Mouse (Mus musculus) thymus, postnatal 25 days (tissue): ENCODE results near the gene Plxnc1.

ENCODE experiments used
- DNase-seq: peaks from one replicate; pipeline ENCODE4 v3.0.0; 2022

Gene Plxnc1

GRCm38 (mm10) chr10:94811907-94812851 is 132.5 kb downstream of the Plxnc1 start:
- DNase-seq = no peak

GRCm38 (mm10) chr10:94809946-94810472 is 134.6 kb downstream of the Plxnc1 start:
- DNase-seq = no peak

DNA sequence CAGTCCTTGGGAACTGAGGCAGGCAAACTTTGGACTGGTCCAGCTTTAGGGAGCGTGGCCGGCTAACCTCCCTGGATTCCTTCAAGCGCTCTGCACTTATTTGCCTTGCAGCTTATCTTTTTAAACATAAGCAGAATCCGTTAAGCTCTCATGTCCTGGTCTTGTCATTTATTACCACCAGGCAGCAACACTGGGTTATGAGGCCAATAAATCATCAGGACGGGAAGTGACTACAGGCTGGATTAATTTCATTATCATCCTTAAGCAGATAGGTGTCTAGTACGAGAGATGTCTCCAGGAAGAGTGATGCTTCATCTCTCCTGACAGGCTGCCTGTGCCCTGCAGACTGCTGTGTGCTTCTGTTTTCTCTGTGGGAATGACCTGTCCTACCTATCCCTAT is 136.4 kb downstream of the Plxnc1 start:
- DNase-seq = no peak

GRCm38 (mm10) chr10:94807323-94807722 is 137.3 kb downstream of the Plxnc1 start:
- DNase-seq = no peak

- no peak for DNase-seq
Measured at GRCm38 (mm10) chr10:94804909-94805220, 139.8 kb downstream of the Plxnc1 start.

GRCm38 (mm10) chr10:94804029-94804908 is 140.4 kb downstream of the Plxnc1 start:
- no peak for DNase-seq

DNA sequence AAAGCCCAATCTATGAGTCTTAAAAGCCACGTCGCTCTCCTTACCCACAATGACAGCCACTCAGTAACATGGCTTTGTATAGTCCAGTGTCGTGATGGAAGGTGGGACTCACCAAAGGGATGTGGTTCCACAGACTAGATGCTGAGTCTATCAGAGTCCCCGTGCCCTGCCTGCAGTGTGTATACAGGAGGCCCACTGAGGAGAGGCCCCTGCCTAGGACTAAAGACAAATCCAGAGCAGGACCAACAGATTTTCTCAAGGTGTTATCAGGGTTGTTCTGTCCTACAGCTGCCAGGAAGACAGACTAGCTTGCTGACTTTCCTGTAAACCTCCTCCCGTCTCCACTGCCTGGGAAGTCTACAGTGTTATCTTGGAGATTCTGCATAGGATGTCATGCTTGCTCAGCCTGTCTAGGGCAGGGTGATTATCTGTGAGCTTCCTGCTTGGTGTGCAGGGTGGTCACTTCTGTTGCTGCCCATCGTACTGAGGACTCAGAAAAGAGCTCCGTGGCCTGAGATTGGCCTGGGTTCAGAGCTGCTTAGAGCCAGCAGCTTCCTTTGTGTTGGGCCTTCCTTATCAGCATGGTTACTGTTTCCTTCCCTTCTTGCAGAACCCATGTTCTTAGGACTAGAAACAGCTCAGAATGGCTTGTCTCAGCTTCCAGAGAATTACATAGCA is 143.8 kb downstream of the Plxnc1 start:
- DNase-seq = no peak

GRCm38 (mm10) chr10:94799485-94800239 is 145.0 kb downstream of the Plxnc1 start:
- DNase-seq = no peak

GRCm38 (mm10) chr10:94798128-94798527 is 146.5 kb downstream of the Plxnc1 start:
- no peak for DNase-seq

DNA sequence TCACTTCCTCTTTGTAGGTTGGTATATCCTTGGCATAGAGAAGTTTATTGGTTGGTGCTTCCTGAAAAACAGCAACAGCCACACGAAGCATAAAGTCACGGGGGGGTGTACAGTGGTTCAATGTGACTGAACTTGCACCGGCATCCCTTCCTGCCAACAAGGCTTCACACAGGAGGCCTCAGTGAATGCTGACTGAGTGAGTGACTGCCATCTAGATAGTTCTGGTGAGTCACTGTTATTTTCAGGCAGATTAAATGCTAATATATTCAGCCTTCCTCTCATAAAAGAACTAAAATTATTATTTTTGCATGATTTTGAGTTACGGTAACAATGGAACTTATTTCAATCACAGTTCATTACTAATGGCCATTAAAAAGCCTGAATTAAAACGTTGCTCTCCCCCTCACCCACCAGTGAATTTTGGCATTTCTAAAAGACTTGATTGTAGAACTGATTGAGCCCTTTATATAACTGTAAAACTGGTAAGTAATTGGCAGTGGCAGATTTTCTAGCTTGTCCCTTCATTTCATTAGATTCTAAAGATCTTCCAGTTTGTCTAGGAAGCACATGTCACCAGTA is 149.9 kb downstream of the Plxnc1 start:
- DNase-seq = no peak

DNA sequence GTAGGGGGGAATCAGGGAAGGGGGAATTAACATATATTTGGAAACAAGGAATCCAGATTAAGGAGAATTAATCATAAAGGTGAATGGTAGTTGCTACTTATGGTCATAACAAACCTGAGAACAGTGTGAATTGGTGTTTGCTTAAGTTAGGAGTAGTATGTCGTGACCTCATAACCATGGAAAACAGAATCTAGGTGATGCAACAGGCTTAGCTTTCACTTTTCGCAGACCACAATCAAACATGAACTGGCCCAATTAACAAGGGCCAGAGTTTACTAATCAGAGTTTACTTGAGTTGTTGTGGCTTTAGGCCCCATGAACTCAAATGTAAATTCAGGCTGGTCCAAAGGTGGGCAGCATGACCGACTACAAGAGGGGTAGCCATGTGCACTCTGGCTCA is 150.7 kb downstream of the Plxnc1 start:
- DNase-seq = no peak

DNA sequence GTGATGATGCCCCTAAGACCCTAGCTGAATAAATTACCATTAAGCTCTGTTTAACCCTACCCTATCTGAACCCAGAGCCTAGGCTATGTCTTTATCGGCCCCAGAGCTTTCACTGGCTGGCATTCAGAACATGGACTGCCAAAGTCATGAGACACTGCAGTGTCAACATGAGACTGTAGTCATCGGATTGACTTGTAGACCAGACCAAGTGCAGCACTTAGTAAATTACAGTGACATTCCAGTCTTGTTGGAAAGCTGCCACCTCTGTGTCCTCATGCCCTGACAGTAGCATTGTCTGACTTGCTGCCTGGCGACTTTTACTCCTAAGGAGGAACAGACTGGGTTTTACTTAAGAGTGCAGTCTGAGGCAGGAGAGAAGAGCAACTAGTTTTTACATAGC is 155.4 kb downstream of the Plxnc1 start:
- no peak for DNase-seq

GRCm38 (mm10) chr10:94780618-94781262 is 163.9 kb downstream of the Plxnc1 start:
- DNase-seq = no peak

GRCm38 (mm10) chr10:94779319-94779718 is 165.3 kb downstream of the Plxnc1 start:
- DNase-seq = no peak

GRCm38 (mm10) chr10:94777576-94777975 is 167.1 kb downstream of the Plxnc1 start:
- no peak for DNase-seq

- no peak for DNase-seq
Measured at GRCm38 (mm10) chr10:94771496-94771895, 173.1 kb downstream of the Plxnc1 start.

DNA sequence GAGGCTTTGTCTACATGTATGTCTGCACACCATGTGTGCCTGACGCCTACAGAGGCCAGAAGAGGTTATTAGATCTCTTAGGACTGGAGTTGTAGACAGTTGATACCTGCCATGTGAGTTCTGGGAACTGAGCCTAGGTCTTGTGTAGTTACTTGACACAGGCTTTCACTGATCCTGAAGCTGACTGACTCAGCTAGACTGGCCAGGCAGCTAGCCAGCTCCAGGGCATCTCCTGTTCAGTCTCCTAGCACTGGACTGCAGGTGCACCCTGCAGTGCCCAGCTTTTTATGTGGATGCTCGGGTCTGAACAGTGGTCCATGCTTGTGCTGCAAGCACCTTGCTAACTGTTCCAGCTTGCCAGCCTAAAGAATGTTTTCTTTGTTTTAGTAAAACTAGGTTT is 197.6 kb downstream of the Plxnc1 start:
- DNase-seq = no peak

GRCm38 (mm10) chr10:94741459-94741858 is 203.2 kb downstream of the Plxnc1 start:
- DNase-seq = no peak
